Mouse (Mus musculus) cerebellum, postnatal 25 days (tissue): ENCODE data around the gene Angptl2.
A peak's percentile ranks its signal among the peaks of the same experiment; 100 is the strongest.

Source experiments
- DNase-seq, 2 experiments: peaks; one replicate each; pipeline ENCODE4 v3.0.0; 2021; ENCODE audit warnings: mixed read lengths in 2 of 2

The Angptl2 gene

GRCm38 (mm10) chr2:33203284-33203683, 12.6 kb upstream of the Angptl2 start:
- no peak for DNase-seq

GRCm38 (mm10) chr2:33204980-33205379, 10.9 kb upstream of the Angptl2 start:
- DNase-seq: no peak

GRCm38 (mm10) chr2:33205939-33206525, 9.8 kb upstream of the Angptl2 start:
- peak in 1 of 2 experiments; percentile 56 for DNase-seq

- DNase-seq: no peak
Measured at GRCm38 (mm10) chr2:33207069-33207468, 8.8 kb upstream of the Angptl2 start.

- DNase-seq: no peak
Measured at GRCm38 (mm10) chr2:33208134-33208533, 7.7 kb upstream of the Angptl2 start.

- peak in 1 of 2 experiments; percentile 49 for DNase-seq
Measured at GRCm38 (mm10) chr2:33210841-33211240, 5.0 kb upstream of the Angptl2 start.

GRCm38 (mm10) chr2:33211263-33211662, 4.6 kb upstream of the Angptl2 start:
- DNase-seq: peak; percentile 66 to 76

GRCm38 (mm10) chr2:33215177-33215699, 631 bp upstream of the Angptl2 start:
- DNase-seq: no peak

- DNase-seq: no peak
Measured at GRCm38 (mm10) chr2:33216645-33217424, 966 bp downstream of the Angptl2 start.

- DNase-seq: no peak
Measured at GRCm38 (mm10) chr2:33217425-33217794, 1.5 kb downstream of the Angptl2 start.

GRCm38 (mm10) chr2:33218903-33219625, 3.2 kb downstream of the Angptl2 start:
- peak; percentile 40 to 63 for DNase-seq

- no peak for DNase-seq
Measured at GRCm38 (mm10) chr2:33219637-33220036, 3.8 kb downstream of the Angptl2 start.

GRCm38 (mm10) chr2:33220246-33220645, 4.4 kb downstream of the Angptl2 start:
- peak in 1 of 2 experiments; percentile 47 for DNase-seq

GRCm38 (mm10) chr2:33220674-33221338, 4.9 kb downstream of the Angptl2 start:
- no peak for DNase-seq

GRCm38 (mm10) chr2:33221339-33221900, 5.6 kb downstream of the Angptl2 start:
- no peak for DNase-seq

GRCm38 (mm10) chr2:33222480-33222879, 6.6 kb downstream of the Angptl2 start:
- no peak for DNase-seq

- DNase-seq: no peak
Measured at GRCm38 (mm10) chr2:33223656-33224358, 7.9 kb downstream of the Angptl2 start.

GRCm38 (mm10) chr2:33225921-33226320, 10.1 kb downstream of the Angptl2 start:
- DNase-seq: no peak

GRCm38 (mm10) chr2:33228077-33228476, 12.2 kb downstream of the Angptl2 start:
- DNase-seq: no peak

- no peak for DNase-seq
Measured at GRCm38 (mm10) chr2:33228551-33228950, 12.7 kb downstream of the Angptl2 start.

- DNase-seq: no peak
Measured at GRCm38 (mm10) chr2:33230701-33231100, 14.8 kb downstream of the Angptl2 start.

- DNase-seq: no peak
Measured at GRCm38 (mm10) chr2:33231788-33232187, 15.9 kb downstream of the Angptl2 start.
